Mouse (Mus musculus): ENCODE results near the gene Sox5. TPM values are rescaled to one million over a fixed set of nuclear protein-coding genes. Genes with fewer than 3 reads are reported as not detected.

Gene Sox5
- polyA plus RNA-seq, 1 experiment = 0.02 TPM

DNA sequence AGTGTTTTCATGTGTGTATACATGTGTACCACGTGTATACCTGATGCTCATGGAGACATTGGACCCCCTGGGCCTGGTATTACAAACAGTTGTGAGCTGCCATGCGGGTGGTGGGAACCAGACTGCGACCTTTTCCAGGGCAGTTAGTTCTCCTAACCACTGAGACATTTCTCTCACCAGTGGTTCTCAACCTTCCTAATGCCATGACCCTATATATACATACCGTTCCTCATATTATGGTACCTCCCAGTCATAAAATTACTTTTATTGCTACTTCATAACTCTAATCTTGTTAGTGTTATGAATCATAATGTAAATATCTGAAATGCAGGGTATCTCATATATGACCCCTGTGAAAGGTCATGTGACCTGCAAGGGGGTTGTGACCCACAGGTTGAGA lies 644.9 kb downstream of the Sox5 start:
- TF ChIP-seq GATA1 (IDR thresholded peaks at IDR 0.05; ENCODE audit: low read length) = no peak

DNA sequence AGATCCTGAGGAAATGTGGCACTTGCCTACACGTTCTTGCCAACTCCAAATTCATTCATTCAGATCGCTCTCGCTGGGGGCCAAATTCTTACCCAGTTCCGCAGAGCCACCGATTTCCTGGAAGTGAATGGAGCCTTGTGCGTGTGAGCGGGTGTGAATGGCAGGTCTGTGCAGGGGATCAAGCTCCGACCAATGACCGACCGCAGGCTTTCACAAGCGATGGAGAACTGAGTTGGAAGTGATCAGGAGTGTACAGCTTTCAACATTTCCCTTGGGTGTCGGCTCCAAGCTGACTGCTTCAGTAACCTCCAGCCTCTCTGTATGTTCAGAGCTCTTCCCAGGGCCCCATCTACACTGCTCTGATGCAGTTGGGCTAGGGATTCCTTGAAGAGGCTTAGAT lies 651.9 kb downstream of the Sox5 start:
- no peak for TF ChIP-seq GATA1 (IDR thresholded peaks at IDR 0.05; ENCODE audit: low read length)

DNA sequence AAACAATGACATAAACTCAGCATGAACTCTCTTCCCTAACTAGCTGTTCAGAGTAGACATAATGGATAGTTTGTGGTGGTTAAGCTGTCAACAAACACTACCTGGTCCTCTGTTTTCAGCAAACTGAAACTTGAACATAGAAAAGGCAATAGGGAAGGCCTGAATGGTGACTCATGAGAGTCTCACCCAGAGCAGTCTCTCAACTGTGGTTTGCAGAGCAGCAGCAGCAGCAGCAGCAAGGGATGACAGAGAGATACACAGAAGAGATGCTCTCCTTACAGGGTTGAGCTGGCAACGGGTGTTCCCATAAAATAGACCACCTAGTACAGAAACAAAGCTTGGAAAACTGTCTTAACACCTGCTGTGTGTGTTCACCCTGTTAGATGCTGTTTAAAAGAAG lies 661.8 kb downstream of the Sox5 start:
- no peak for TF ChIP-seq GATA1 (IDR thresholded peaks at IDR 0.05; ENCODE audit: low read length)

DNA sequence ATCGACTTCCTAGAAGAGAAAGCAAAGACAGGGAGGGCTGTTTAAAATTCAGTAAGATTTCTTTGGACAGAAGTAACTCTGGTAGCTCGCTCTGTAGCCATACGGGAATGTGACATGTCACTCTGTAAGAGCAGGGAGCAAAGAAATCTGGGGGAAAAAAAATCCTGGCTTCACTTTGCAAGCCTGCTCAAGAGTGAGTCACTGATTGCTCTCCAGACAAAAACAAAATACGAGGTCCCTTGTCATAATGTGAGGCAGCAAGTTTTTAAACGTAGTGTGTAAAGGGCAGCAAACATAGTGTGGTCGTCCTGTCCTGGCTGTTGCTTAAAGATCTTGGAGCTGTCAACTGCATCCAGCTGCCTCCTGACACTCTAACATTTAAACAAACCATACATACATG lies 665.1 kb downstream of the Sox5 start:
- no peak for TF ChIP-seq GATA1 (IDR thresholded peaks at IDR 0.05; ENCODE audit: low read length)

GRCm38 (mm10) chr6:144111561-144111960 lies 670.2 kb downstream of the Sox5 start:
- no peak for TF ChIP-seq GATA1 (IDR thresholded peaks at IDR 0.05; ENCODE audit: low read length)

GRCm38 (mm10) chr6:144106848-144107247 lies 674.9 kb downstream of the Sox5 start:
- TF ChIP-seq GATA1 (IDR thresholded peaks at IDR 0.05; ENCODE audit: low read length) = no peak

DNA sequence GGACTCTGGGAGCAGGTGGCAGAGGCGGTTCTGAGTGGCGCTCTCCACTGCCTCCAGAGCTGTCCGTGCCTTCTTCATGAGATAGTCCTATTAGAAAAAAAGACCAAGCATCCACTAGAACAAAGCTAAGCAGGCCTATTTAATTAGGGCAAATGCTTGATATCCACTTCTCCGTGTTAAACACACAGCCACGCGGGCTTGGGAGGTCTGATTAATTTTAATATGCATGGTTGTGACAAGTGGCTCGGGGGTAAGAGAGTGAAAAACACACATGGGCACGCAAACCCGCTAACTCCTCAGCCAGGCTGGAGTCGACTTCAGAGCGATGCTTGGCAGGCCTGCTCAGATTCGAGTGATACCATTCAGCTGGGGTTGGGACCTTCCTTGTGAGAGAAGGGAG lies 676.1 kb downstream of the Sox5 start:
- TF ChIP-seq GATA1 (IDR thresholded peaks at IDR 0.05; ENCODE audit: low read length) = no peak

DNA sequence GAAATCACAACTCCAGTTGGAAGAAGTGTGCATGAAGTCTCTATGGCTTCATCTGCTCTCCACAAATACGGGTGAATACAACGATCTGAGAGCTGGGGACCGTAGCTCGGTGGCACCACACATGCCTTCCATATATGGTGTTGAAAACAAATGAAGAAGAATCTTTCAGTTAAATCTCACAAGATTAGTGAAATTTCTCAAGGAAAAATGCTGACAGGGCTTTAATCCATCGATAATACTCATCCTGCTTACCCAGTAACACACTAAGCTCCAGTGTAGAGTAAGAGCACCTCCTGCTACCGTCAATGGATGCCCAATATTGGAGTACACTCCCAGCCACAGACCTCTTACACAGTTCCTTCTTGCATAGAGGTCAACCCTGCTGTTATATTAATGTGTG lies 678.2 kb downstream of the Sox5 start:
- TF ChIP-seq GATA1 (IDR thresholded peaks at IDR 0.05; ENCODE audit: low read length) = no peak

DNA sequence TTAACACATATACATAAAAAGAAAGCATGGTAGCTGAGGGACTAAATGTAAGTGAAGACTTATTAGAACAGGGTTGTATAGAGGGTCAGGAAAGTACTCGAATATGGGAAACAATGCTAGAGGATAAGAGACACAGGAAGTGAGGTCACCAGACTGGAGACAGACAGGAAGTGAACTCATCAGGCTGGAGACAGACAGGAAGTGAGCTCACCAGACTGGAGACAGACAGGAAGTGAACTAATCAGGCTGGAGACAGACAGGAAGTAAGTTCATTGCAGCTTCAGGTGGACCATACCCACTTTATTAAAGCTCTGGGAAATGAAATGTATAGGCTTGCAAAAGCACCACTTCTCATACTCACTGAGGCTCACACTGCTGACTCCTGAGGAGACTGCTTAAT lies 680.9 kb downstream of the Sox5 start:
- no peak for TF ChIP-seq GATA1 (IDR thresholded peaks at IDR 0.05; ENCODE audit: low read length)

DNA sequence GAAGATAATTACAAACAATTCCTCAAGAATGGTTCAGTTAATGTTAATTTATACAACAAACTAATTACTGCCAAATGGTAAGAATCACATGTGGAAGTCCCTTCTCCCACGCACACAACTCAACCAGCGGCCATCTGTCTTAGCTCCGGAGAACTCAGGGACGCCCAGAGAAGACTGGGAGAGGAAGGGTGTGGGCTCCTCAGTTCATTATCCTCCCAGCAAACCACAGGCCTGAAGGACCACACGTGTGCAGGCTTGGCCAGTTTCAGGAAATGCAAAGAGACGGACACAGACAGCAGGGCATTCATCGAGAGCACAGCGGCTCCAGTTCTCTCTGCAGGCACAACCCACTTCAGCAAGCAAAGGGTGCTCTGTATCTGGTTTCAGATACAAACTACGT lies 683.7 kb downstream of the Sox5 start:
- no peak for TF ChIP-seq GATA1 (IDR thresholded peaks at IDR 0.05; ENCODE audit: low read length)

- no peak for TF ChIP-seq GATA1 (IDR thresholded peaks at IDR 0.05; ENCODE audit: low read length)
These were observed 693.5 kb downstream of the Sox5 start for GRCm38 (mm10) chr6:144088256-144088655.

- no peak for TF ChIP-seq GATA1 (IDR thresholded peaks at IDR 0.05; ENCODE audit: low read length)
These were observed 695.5 kb downstream of the Sox5 start for GRCm38 (mm10) chr6:144086096-144086810.

GRCm38 (mm10) chr6:144082297-144082696 lies 699.5 kb downstream of the Sox5 start:
- TF ChIP-seq GATA1 (IDR thresholded peaks at IDR 0.05; ENCODE audit: low read length) = no peak

DNA sequence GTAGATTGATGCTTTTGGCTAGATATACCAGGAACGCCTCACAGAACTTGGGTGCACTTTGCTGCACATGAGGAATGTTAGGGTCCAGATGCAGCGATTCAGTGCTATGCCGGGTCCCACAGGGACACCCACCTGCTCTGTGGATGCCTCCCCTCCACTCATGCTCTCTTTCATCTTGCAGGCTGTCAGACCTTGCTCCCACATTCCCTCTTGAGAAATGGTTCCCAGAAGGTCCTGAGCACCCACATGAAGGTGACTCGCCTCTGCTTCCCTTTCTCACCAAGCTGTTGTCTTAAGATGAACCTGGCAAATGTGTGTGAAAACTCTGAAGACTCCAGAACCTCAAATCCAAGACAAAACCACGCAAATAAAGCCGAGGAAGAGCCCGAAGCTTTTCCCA lies 704.0 kb downstream of the Sox5 start:
- no peak for TF ChIP-seq GATA1 (IDR thresholded peaks at IDR 0.05; ENCODE audit: low read length)

- TF ChIP-seq GATA1 (IDR thresholded peaks at IDR 0.05; ENCODE audit: low read length) = no peak
These were observed 705.4 kb downstream of the Sox5 start for GRCm38 (mm10) chr6:144076376-144076775.

GRCm38 (mm10) chr6:144075327-144075941 lies 706.3 kb downstream of the Sox5 start:
- no peak for TF ChIP-seq GATA1 (IDR thresholded peaks at IDR 0.05; ENCODE audit: low read length)

GRCm38 (mm10) chr6:144074826-144075225 lies 707.0 kb downstream of the Sox5 start:
- no peak for TF ChIP-seq GATA1 (IDR thresholded peaks at IDR 0.05; ENCODE audit: low read length)

Data from G1E-ER4 (cell line).